Mouse (Mus musculus) ovary, postnatal 14 days (tissue): ENCODE measurements around the gene Med16.

Experiments used
- DNase-seq: peaks from one replicate; pipeline ENCODE4 v3.0.0; 2022; ENCODE audit warnings: low spot score

Gene Med16

DNA sequence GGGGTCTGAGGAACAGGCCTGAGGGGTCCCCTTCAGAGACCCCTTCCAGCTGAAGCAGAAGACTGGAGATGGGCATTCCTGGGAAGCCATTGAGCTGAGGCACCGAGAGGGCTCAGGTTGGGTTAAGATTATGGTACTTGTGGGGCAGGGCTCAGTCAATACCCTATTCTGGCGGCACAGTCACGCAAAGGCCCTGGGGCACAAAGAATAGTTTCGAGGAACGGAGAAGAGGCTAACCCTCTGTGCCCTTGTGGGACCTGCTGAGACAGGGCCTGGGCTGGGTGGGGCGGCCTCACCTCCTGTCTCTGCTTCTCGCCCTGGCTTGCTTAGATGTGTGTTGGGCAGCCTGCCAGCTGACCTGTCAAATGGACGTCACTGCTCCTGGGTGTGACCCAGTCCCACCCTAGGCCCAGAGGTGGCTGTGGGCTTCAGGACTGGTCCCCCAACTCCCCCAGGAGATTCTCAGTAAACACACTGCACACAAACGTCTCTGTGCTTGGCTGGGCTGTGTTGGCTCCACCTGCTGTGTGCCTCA, 24.5 kb upstream of the Med16 start:
- DNase-seq: no peak

DNA sequence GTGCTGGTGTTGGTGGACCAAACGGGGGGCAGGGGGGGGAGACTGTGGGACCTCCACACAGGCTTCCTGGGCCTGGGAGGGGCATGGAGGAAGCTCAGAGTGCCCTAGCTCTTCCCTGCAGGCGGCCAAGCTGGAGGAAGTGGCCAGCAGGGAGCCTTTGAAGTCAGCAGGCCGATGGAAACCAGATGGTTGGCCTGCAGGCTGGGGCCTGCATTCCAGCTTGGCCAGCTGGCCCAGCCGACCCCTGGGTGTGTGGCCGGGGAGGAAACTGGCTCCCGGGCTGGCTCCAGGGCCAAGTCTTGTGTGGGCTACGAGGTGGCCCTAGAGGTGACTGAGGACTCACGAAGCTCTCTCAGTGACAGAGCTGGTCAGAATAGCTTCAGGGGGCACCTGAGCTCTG, 24.0 kb upstream of the Med16 start:
- peak; percentile 46 for DNase-seq

DNA sequence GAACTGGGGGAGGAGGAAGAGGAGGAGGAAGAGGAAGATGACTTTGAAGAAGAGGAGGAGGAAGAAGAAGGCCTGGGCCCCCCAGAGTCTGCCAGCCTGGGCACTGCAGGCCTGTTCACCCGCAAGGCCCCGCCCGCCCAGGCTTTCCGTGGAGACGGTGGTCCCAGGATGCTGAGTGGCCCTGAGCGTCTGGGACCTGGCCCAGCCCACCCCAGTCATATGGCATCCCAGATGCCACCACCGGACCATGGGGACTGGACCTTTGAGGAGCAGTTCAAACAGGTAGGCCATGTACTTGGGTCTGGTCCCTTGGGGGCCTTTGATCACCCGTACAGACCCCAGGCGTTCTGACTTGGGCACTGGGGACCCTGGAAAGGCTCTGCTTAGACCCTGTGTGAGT, 23.1 kb upstream of the Med16 start:
- no peak for DNase-seq

GRCm38 (mm10) chr10:79930826-79931186, 22.1 kb upstream of the Med16 start:
- DNase-seq: no peak

GRCm38 (mm10) chr10:79929967-79930825, 21.5 kb upstream of the Med16 start:
- no peak for DNase-seq

DNA sequence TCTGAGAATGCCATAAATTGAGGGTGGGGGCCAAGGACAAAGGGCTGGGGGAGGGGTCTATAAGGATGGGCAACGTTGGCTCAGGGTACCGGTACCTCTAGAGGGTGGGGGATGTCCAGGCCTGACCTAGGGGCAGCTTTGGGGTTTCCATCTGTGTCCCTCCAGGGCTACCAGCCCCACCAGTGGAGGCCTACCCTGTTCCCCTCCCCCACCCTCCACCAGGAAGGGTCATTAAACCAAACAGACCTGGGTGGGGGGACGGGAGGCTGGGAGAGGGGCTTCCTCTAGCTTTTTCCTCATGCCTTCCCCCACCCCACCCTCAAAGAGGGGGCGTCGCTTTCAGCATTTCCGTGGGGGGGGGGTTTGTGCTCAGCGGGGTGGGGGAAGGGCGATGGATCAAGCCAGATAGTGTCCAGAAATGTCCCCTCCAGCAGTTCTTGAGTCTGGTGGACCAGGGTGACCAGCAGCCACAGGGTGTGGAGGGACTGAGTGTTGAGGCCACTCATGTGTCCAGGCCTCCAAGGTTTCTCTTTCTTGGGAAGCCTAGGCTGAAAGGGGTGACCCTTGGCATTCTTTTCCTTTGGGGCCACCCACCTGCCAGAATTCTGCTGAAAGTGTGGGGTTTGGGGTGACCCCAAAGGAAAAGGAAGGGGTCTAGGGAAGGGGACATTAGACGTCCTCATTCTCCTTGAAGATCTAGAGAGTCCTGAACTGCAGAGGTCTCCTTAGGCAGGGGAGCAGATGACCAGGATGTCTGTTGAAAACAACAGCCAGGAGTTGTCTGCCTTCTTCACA, 20.4 kb upstream of the Med16 start:
- DNase-seq: no peak

DNA sequence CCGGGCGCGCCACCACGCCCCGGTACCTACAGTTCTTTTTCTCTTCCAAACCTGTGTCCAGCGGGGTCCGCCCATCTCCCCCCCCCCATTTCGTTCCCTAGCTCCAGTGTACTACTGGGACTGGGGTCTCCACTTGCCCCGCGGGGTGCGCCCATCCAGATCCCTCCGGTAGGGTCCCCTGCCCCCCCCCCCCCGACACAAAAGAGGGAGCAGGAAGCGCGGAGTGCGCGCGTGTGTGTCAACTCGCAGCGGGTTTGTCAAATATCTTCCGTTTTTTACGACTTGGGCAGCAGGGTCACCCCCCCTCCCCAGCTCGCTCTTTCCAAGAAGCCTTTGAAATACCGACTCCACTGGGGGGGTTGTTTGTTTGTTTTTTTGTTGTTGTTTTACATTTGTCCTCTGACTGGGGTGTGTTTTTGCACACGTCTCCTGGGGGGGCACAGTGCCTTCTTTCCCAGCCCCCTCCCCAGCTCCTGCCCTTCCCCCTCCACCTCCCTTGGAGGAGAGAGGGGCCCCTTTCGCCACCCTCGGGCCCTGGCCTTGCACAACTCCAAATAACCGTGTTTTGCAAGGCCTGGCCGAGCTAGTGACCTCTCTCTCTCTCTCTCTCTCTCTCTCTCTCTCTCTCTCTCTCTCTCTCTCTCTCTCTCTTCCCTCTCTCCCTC, 19.4 kb upstream of the Med16 start:
- DNase-seq: no peak

DNA sequence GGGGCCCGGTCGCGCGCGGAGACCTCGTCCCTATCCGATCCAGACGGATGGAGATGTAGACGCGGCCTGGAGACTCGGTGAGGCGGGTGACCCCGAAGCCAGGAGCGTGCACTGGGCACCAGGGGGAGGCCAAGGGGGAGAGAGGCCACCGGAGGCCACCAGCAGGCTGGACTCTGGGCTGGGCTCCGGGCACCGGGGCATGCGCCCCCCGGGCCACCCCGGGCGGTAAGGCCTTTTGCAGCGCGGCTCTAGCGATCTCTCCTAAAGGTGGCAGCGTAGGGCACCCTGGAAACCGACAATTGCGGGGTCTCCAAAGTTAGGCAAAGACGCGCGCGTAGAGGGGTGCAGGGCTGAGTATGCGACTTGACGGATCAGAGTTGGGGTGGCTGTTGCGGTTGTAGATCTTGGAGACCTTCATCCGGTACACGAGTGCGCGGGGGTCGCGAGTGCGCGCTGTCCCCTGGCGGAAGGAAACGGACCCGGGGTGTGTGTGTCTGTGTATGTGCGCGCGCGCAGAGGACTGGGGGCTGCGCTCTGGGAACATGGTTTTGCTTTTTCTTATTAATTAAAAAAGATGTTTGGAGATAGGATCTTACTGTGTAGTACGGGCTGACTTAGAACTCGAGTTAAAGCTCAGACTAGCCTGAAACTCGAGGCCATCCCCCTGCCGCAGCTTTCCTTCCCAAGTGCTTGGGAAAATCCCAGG, 18.8 kb upstream of the Med16 start:
- no peak for DNase-seq

DNA sequence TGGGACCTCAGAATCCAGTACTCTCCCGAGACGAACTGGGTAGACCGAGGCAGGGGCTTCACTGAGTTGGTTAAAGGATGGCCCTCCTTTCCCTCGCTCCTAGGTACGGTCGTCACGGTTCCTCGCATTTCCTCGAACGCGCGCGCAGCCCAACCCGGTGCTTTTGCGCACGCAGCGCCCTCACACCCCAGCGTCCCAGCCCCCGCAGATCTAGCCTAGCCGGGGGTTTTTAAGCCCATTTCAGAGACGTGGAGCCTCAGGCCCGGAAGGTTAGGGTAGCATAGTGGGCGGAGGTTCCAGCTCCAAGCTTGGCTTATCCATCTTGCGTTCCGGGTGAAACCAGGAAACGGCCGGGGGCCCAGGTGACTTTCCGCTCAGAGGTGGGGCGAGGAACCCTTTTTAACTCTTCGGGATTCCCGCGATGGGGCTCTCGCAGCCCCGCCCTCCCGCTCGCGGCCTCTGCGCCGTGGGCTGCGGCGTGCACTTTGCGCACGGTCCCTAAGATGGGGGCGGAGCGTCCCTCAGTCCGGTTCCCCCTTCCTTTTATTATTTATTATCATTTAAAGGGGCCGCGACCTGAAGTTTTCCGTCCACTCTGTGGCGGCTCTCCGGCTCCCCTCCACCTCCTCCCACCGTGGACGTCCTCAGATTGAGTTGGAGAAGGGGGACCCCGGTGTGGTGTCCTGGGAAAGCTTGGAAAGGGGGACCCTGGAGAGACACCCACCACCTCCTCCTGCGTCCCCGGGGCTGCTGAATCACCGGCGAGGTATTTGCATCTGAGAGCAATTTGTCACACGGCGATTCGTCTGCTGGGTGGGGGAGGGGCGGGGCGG, 18.0 kb upstream of the Med16 start, which contains the start of gene Arid3a:
Arid3a (plus strand) TSS at position 553 of the 833 bp plus-strand sequence.
- peak; percentile 83 for DNase-seq

DNA sequence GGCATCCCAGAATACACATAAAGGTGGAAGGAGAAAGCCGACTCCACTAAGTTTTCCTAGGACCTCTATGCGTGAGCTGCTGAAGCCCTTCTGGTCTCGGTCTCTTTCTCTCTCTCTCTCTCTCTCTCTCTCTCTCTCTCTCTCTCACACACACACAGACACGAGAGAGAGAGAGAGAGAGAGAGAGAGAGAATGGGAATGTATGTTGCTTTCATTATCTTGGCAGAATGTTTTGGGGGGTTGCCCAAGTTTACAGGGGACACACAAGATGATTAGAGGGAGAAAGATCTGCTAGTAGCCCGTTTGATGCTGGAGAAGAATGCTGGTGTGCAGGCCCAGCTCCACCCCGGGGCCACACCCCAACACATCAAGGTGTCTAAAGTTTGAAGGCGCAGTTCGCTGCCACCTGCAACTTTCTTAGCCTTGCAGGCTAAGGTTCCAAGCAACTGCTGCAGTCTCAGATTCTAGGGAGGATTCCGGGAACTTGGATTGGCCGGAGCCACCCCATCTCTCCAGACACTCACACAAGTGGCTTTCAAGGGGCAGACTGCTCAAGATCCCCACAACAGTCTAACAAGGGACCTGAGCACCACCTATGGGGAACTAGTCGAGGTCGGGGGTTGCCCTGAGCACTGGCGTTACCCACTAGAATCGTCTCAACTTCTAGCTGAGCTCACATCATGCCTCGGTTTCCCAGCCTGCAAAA, 17.2 kb upstream of the Med16 start:
- no peak for DNase-seq

- peak; percentile 96 for DNase-seq
Observed at GRCm38 (mm10) chr10:79924998-79925784, 16.5 kb upstream of the Med16 start.

DNA sequence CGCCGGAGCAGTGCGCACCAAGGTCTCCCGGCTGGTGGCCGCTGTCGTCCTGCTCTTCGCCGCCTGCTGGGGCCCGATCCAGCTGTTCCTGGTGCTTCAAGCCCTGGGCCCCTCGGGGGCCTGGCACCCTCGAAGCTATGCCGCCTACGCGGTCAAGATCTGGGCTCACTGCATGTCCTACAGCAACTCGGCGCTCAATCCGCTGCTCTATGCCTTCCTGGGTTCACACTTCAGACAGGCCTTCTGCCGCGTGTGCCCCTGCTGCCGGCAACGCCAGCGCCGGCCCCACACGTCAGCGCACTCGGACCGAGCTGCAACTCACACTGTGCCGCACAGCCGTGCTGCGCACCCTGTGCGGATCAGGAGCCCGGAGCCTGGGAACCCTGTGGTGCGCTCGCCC, 12.8 kb upstream of the Med16 start:
- DNase-seq: no peak

- DNase-seq: no peak
Observed at GRCm38 (mm10) chr10:79920958-79921535, 12.3 kb upstream of the Med16 start, which contains the start of gene R3hdm4. Gene R3hdm4 (minus strand): TSS chr10:79921208.

GRCm38 (mm10) chr10:79920056-79920890, 11.6 kb upstream of the Med16 start:
- no peak for DNase-seq

- no peak for DNase-seq
Observed at GRCm38 (mm10) chr10:79919251-79919849, 10.6 kb upstream of the Med16 start.

GRCm38 (mm10) chr10:79918231-79919078, 9.7 kb upstream of the Med16 start:
- no peak for DNase-seq
